Mouse (Mus musculus): ENCODE measurements around the gene Fat2. TPM values are rescaled to one million over a fixed set of nuclear protein-coding genes. Genes with fewer than 3 reads are reported as not detected.

The Fat2 gene
- polyA plus RNA-seq (2015; fragmentation: Nextera tagmentation; extraction: Ambion mirVana) = 0.23 TPM in 2 replicates

DNA sequence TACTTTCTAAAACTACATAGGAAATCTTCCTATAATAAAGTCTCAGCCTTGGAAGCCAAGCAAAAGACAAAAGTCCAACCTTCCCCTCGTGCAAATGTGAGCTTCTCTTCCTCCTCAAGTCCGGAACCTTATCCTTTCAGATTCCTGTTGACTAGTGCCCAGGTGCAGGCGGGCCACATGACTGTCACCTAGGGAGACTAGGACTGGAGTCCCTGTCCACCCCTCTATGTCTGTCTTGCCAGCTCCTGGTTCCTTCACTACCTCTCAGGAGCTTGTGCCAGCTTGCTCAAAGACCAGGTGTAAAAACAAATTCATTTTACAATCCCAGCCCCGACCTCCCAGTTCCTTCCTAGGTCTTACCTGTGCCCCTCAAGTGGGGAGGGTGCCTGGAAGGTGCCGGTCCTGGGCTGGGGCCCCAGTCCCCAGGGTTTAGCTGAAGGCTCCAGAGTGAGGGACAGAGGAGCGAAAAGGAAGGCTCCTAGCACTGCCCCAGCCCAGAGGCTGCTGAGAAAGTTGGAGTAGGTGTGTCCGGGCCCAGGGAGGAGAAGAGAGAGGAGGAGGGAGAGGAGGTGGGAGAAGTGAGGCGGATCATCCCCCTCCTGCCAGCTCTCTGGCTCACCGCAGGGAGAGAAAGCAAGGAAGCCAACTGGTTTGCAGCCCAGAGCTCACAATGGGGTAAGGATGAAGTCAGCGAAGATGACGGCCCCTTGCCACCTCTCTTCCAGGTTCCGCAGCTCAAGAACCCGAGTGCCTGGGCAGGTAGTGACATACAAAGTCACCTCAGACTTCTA, at the start of gene Fat2:
Gene Fat2 (minus strand): TSS at position 464 of the 791 bp plus-strand sequence.
- ATAC-seq = no peak

DNA sequence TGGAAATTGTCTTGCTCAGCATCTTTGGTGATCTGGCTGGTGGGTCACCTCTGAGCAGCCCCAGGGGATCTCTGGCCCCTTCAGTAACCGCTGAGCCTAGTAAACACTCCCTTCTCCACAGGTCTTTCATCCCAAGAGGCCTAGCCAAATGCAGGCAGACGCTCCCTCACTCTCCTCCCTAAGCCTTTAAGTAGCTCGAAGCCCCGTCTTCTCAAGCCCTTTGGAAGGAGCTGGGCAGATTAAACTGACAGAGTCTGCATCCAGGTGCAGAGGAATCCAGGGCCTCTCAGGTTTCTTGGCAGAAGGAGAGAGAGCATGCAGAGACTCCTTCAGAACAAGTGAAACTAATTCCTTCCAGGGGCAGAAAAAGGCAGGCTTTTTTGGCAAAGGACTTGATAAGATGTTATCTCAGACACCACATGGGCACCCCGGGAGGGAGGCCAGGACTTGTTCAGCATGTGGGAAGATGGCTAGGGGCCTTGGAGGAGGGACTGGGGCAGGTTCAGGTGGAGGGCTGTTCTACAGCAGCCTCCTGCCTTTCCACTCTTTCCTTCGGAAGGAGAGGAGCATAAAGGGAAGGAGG, 47.2 kb upstream of the Fat2 start:
- Histone ChIP-seq H3K9me3 (ENCODE audit: low read length) (no peaks in the 10 kb centered on the region), H3K27ac (ENCODE audit: low read length) (no peak overlapping the region), H3K4me1 (ENCODE audit: insufficient read depth, low read depth, low read length) (peaks cover 4% of the 10 kb centered on the region; the same call in 1 of the 2 replicates), H3K36me3 (ENCODE audit: insufficient read depth, low read length) (no peaks in the 10 kb centered on the region), H3K27me3 (replicated peaks; ENCODE audit: insufficient read depth, low read length) (no peaks in the 10 kb centered on the region), H3K4me3 (ENCODE audit: low read depth, low read length) (no peak overlapping the region), H3K9ac (replicated peaks; ENCODE audit: low read depth) (no peak overlapping the region), H3K4me2 (replicated peaks; ENCODE audit: low read depth, low read length) (no peak overlapping the region)
- no peak for TF ChIP-seq CTCF (IDR thresholded peaks at IDR 0.05)
- TF ChIP-seq EP300 (IDR thresholded peaks at IDR 0.05) = no peak
- WGBS = 16% methylated on average over 6 of the region's 6 CpGs
- no peak for ATAC-seq
- DNase-seq (ENCODE audit: low spot score) = no peak

More for the DNA sequence above, at the start of gene Fat2:
- Histone ChIP-seq H3K9ac (replicated peaks; ENCODE audit: low read depth) (no peak within 1 kb of the TSS), H3K4me1 (ENCODE audit: insufficient read depth, low read depth, low read length) (no peaks in the 10 kb centered on the region), H3K4me2 (replicated peaks; ENCODE audit: low read depth, low read length) (no peak within 1 kb of the TSS), H3K36me3 (ENCODE audit: insufficient read depth, low read length) (no peaks in the 10 kb centered on the region), H3K4me3 (ENCODE audit: low read depth, low read length) (no peak within 1 kb of the TSS), H3K27me3 (replicated peaks; ENCODE audit: insufficient read depth, low read length) (no peaks in the 10 kb centered on the region), H3K9me3 (ENCODE audit: low read length) (no peaks in the 10 kb centered on the region), H3K27ac (ENCODE audit: low read length) (no peak within 1 kb of the TSS)
- DNase-seq (ENCODE audit: low spot score) = no peak
- no peak for TF ChIP-seq CTCF (IDR thresholded peaks at IDR 0.05)
- TF ChIP-seq EP300 (IDR thresholded peaks at IDR 0.05) = no peak
- WGBS = 33% methylated on average over 12 of the region's 13 CpGs

DNA sequence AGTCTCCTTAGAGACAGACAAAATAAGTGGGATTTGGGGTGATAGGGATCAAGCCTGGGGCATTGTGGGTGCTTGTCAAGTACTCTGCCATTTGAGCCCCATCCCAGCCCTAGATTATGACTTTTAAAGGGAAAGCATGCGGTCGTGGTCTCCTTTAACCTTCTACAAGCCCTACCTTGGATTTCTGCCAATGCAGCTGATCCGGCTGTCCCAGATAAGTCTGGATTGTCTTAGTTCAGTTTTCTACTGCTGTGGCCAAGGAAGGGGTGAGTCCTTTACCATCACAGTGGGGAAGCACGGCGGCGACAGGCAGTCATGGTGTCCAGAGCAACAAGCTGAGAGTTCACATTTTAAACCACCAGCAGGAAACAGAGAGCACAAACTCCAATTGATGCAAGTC, 44.5 kb upstream of the Fat2 start:
- DNase-seq (ENCODE audit: low spot score) = no peak
- H3K27ac ChIP-seq (ENCODE audit: low read length) = no peak overlapping the region
- H3K9ac ChIP-seq (replicated peaks; ENCODE audit: low read depth) = no peak overlapping the region
- H3K27me3 ChIP-seq (replicated peaks; ENCODE audit: insufficient read depth, low read length) = no peaks in the 10 kb centered on the region
- ATAC-seq = no peak
- TF ChIP-seq EP300 (IDR thresholded peaks at IDR 0.05) = no peak
- no peak for TF ChIP-seq CTCF (IDR thresholded peaks at IDR 0.05)
- no peaks in the 10 kb centered on the region for H3K36me3 ChIP-seq (ENCODE audit: insufficient read depth, low read length)
- no peak overlapping the region for H3K4me2 ChIP-seq (replicated peaks; ENCODE audit: low read depth, low read length)
- H3K9me3 ChIP-seq (ENCODE audit: low read length) = no peaks in the 10 kb centered on the region
- peaks cover 4% of the 10 kb centered on the region; the same call in 1 of the 2 replicates for H3K4me1 ChIP-seq (ENCODE audit: insufficient read depth, low read depth, low read length)
- 21% methylated on average over 6 of the region's 6 CpGs for WGBS
- no peak overlapping the region for H3K4me3 ChIP-seq (ENCODE audit: low read depth, low read length)

DNA sequence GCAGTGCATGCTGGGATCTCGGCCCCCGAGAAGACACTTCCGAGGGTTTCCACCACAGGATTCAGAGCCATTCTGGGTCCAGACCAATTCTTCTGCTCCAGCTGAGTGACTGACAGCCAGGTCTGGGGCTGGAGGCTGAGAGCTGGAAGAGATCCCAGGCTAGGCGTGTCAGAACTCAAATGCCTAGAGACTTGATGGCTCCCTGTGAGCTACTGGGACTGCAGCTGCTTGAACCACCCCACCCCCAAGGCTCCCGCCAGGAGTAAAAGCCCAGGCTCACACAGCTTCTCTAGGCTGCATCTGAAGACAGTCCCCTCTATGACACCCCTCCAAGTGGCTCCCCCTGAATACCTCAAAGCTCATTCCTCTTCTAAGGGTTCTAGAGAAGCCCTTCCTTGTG, 42.0 kb upstream of the Fat2 start:
- no peaks in the 10 kb centered on the region for H3K9me3 ChIP-seq (ENCODE audit: low read length)
- no peak overlapping the region for H3K27ac ChIP-seq (ENCODE audit: low read length)
- ATAC-seq = peak; percentile 82
- no peak overlapping the region for H3K9ac ChIP-seq (replicated peaks; ENCODE audit: low read depth)
- no peak overlapping the region for H3K4me2 ChIP-seq (replicated peaks; ENCODE audit: low read depth, low read length)
- H3K4me3 ChIP-seq (ENCODE audit: low read depth, low read length) = no peak overlapping the region
- no peaks in the 10 kb centered on the region for H3K27me3 ChIP-seq (replicated peaks; ENCODE audit: insufficient read depth, low read length)
- 21% methylated on average over 5 of the region's 5 CpGs for WGBS
- TF ChIP-seq CTCF (IDR thresholded peaks at IDR 0.05) (no peak), EP300 (IDR thresholded peaks at IDR 0.05) (no peak)
- peak; percentile 88 for DNase-seq (ENCODE audit: low spot score)
- H3K4me1 ChIP-seq (ENCODE audit: insufficient read depth, low read depth, low read length) = peaks cover 4% of the 10 kb centered on the region; the same call in 1 of the 2 replicates
- H3K36me3 ChIP-seq (ENCODE audit: insufficient read depth, low read length) = no peaks in the 10 kb centered on the region

DNA sequence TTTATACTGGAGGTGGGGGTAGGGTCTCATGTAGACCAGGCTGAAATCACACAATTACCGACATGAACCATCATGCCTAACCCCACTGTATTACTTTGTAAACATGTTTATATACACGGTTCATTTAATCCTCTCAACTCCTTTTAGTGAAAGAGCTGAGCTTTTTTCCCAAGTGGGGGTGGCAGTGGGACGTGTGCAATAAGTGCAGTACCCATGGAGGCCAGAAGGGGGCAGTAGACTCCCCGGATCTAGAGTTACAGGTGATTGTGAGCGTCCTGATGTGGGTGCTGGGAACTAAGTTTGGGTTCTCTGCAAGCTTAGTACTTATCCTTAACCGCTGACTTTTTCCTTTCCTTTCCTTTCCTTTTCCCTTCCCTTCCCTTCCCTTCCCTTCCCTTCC, 37.5 kb upstream of the Fat2 start:
- no peak overlapping the region for H3K4me3 ChIP-seq (ENCODE audit: low read depth, low read length)
- no peak for DNase-seq (ENCODE audit: low spot score)
- 51% methylated on average over 6 of the region's 6 CpGs for WGBS
- peak; percentile 56 for TF ChIP-seq CTCF (IDR thresholded peaks at IDR 0.05)
- TF ChIP-seq EP300 (IDR thresholded peaks at IDR 0.05) = no peak
- no peaks in the 10 kb centered on the region for H3K36me3 ChIP-seq (ENCODE audit: insufficient read depth, low read length)
- no peak for ATAC-seq
- no peak overlapping the region for H3K4me2 ChIP-seq (replicated peaks; ENCODE audit: low read depth, low read length)
- no peaks in the 10 kb centered on the region for H3K27me3 ChIP-seq (replicated peaks; ENCODE audit: insufficient read depth, low read length)
- H3K27ac ChIP-seq (ENCODE audit: low read length) = no peak overlapping the region
- H3K4me1 ChIP-seq (ENCODE audit: insufficient read depth, low read depth, low read length) = no peaks in the 10 kb centered on the region
- no peaks in the 10 kb centered on the region for H3K9me3 ChIP-seq (ENCODE audit: low read length)
- H3K9ac ChIP-seq (replicated peaks; ENCODE audit: low read depth) = no peak overlapping the region

DNA sequence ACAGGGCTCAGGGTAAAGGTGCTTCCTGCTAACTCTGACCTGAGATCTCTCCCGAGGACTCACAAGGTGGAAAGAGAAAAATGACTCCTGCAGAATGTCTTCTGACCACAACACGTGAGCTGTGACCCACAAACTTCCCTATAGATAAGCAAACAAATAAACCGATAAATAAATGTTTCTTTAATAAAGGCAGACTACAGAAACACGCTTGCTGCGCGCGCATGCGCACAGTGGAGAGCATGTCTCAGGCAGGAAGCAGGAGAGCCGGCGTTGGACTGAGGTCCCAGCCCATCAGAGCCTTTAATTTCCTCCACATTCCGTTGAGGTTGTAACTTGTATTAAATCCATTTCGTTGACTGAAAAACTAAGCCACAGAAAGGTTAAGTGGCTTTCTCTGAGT, 37.0 kb upstream of the Fat2 start:
- WGBS = 77% methylated on average over 12 of the region's 12 CpGs
- Histone ChIP-seq H3K4me2 (replicated peaks; ENCODE audit: low read depth, low read length) (no peak overlapping the region), H3K27ac (ENCODE audit: low read length) (no peak overlapping the region), H3K9me3 (ENCODE audit: low read length) (no peaks in the 10 kb centered on the region), H3K36me3 (ENCODE audit: insufficient read depth, low read length) (no peaks in the 10 kb centered on the region), H3K4me3 (ENCODE audit: low read depth, low read length) (no peak overlapping the region), H3K9ac (replicated peaks; ENCODE audit: low read depth) (no peak overlapping the region), H3K27me3 (replicated peaks; ENCODE audit: insufficient read depth, low read length) (no peaks in the 10 kb centered on the region), H3K4me1 (ENCODE audit: insufficient read depth, low read depth, low read length) (no peaks in the 10 kb centered on the region)
- TF ChIP-seq CTCF (IDR thresholded peaks at IDR 0.05) (no peak), EP300 (IDR thresholded peaks at IDR 0.05) (no peak)
- DNase-seq (ENCODE audit: low spot score) (no peak), ATAC-seq (no peak)
